Mouse (Mus musculus) layer of hippocampus, adult 9-11 months (tissue): ENCODE data around the gene Tnfrsf9.
A peak's percentile ranks its signal among the peaks of the same experiment; 100 is the strongest.
"Not testable (repeated sequence)": the region's sequence is repeated elsewhere in the genome, so short reads cannot be mapped to it uniquely, and the experiment has no call there.

Experiments used
- DNase-seq: peaks from one replicate; pipeline ENCODE4 v3.0.0; 2022

Gene Tnfrsf9

DNA sequence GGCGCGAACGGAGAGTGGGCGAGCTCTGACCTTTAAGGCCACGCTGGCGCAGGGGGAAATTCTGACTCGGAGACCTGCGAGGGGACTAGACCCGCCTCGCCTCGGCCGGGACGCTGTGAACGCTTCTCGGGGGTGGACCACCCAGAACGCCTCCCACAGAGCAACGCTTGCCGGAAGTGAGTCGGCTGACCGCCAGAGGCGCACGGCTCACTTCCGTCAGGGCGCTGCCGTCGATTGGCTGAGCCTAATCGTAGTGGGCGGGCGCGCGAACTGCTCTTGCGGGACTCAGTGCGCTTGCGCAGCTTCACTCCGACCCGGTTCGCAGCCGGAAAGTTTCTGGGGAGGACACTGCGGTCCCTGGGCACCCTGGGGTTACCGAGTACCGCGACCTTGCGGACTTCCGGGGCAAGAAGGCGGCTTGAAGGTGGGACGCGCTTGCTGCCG, at the start of gene Tnfrsf9, which contains the start of gene Park7:
Tnfrsf9 (plus strand) TSS at position 273 of the 444 bp plus-strand sequence.
Park7 (minus strand) TSS at position 148 of the 444 bp plus-strand sequence.
- DNase-seq, result peak; percentile 96

DNA sequence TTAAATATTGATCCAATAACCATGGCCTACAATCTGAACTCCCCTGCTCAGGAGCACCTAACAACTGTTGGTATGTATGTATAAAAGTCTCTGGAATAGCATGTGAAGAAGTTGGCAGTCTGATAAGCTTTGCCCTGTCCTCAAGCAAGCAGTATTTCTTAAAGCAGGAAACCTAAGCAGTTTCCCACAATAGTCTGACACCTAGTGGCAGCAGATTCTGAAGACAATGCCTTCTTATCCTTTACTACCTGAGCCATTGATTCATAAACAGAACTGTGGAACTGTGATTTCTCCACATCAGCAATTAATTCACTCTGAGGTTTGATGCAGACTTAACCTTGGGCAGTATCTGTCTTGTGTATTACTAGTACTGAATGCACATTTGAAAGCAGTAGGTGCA, 49.0 kb upstream of the Tnfrsf9 start:
- no peak for DNase-seq

DNA sequence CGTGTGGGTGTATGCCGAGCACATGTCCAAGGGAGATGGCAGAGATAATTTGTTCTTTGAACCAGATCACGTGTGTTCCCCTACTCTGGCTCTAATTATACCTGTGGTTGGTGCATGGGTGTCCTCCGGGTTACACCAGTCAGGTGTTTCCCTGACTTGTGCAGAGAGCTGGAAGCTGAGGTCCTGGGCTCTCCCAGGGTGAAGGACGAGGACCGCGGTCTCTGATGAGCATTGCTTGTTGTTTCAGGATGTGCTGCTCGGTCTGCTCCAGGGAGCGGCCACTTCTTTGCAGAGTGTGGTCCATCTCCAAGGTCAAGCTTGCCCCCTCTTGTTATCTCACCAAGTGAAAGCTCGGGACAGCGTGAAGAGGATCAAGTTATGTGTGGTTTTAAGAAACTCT, 48.3 kb upstream of the Tnfrsf9 start:
- DNase-seq, result peak; percentile 31

DNA sequence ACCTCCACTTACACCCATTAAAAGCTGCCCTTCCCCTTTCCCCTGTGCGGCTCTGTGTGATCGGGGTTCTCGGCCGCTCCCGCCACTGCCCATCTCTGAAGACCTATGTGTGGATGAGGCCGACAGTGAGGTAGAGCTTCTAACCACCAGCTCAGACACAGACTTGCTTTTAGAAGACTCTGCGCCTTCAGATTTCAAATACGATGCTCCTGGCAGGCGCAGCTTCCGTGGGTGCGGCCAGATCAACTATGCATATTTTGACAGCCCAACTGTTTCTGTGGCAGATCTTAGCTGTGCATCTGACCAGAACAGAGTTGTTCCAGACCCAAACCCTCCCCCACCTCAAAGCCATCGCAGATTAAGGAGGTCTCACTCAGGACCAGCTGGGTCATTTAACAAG, 47.9 kb upstream of the Tnfrsf9 start:
- DNase-seq, result no peak

DNA sequence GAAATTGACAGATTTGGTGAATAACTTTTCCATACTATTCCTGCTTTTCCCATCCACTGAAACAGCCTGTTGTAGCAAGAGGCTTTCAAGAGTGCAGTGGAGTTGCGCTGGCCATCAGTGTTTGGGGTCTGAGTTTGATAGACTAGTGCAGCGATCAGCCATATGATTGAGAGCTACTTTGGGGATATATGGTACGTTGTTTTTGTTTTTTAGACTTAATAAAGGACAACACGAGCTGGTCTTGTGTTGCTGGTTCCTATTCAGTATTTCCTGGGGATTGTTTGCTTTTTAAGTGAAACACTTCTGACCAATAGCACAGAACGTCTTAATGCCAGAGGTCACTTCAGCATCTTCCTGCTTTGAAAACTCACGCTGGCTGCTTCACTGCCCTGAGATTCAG, 46.2 kb upstream of the Tnfrsf9 start:
- no peak for DNase-seq

DNA sequence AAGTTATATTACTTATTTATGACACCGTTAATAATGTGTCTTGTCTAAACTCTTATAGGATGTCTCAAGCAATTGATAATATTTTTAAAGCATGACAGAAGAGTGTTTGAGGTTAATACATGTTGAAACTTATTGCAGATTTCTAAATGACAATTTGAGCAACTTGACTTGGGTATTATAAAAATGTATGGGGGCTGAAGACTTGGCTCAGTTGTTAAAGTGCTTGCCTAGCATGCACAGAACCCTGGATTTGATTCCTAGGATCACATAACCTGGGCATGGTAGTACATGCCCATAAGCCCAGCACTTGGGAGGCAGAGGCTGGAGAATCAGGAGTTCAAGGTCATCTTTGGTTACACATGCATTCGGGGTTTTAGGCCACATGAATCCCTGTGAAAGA, 45.5 kb upstream of the Tnfrsf9 start:
- no peak for DNase-seq

DNA sequence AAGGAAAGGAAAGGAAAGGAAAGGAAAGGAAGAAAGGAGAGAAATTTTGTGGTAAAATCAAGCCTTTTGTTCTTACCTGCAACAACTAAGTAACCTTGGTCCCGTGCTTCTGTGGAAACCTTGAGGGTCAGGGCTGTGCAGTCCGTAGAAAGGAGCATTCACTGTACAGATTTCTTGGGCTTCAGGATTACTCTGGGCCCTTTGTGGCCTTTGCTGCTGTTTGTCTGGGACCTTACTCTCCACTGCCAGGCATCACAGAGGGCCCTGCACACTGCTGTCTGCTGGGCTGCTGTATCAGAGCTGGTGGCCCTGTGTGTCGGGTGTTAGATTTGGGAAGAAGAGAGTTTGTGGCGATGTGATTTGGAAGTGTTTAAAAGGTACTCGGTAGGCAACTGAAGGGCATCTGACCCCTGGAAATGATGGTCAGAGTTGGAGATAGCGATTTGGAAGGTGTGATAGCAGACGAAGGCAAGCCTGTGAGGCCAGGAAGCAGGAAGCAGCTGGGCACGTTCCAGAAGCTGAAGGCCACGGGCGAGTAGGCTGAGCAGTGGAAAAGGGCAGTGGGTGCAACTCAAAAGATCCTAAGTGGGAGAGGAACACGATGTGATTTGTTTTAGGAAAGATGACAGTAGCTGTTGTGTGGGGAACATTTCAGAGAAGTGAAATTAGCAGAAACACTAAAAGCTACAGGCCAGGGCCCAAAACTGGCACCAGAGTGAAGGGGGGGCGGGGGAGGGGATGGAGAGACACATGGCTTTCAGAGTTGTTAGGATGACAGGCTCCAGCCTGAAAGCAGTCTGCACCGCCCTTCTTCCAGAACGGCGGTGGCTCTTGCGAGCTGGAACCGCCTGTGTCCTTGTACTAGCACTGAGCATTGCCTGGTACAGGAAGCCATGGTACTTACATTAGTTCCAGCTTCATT, 44.8 kb upstream of the Tnfrsf9 start:
- DNase-seq, result peak; percentile 23

DNA sequence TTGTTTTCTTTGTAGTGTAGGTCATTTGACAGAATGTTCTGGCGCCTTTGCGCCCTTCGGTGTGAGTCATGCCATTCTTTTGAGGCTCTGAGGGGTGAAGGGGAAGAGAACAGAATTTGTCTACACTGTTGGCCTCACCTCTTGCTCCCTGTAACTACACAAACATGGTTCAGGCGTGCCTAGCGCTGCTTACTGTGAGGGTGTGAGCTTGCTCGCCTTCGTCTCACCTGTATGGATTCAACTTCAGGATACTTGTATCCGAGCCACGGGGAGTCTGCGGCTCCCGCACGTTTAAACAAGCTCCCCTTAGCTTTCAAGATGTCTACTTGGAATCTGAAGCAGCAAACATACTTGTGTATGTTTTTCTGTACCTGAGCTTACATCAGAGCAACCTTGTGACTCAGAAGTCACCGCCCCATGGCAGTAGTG, 43.4 kb upstream of the Tnfrsf9 start:
- no peak for DNase-seq

DNA sequence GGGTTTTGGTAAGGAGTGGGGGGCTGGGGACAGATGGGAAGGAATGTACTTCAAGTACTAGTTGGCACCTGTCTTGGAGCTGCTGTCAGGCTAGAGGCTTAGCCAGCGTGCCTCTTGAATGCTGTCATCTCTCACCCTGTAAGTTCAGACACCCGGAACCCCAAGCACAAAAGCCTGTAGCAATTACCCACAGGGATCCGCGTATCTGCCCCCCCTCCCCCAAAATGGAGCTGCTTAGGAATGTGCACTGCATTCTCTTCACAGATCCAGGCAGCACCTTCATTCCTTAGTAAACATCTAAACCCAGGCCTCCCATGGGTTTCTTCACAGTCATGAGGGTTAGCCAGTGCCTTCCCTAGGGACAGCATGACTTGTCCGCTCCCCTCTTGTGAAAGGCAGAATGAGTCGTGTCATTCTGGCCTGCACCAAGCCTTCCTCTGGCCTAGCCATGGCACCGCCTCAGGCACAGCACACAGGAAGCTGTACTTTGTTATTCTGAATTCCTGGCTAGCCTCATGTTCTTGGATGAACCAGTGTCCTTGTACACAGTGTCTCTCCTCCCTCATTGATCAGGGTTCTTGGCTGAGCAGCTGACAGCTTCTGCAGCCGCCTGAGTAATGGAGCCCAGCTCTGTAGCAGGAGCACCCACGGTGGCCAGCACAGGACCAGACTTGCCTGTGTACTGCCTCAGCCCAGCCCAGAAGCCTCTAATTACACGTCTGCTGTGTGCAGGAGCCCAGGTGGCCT, 42.8 kb upstream of the Tnfrsf9 start:
- DNase-seq, result peak; percentile 39

DNA sequence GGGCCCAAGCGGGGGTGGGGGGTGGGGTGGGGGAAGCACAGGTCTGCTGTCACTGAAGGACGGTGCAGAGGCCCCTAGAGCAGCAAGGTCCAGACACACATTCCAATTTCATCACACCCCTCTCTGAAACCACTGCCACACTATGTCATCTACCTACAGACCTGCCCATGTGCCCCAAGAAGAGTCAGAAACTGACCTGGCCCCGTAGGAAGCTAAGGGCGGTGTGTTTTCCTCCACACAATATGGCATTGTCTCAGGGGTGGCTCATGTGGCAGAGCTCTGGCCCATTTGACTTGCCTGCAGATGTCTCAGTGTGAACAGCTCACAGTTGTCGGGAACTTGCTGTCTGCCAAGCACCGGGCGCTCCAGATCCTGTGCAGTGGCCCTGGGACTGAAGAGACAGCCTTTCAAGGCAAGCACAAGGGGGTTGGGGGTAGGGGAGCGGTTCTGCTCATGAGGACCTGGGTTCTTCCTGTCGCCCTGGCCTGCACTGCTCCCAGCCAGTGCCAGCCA, 42.2 kb upstream of the Tnfrsf9 start:
- DNase-seq, result peak; percentile 87

DNA sequence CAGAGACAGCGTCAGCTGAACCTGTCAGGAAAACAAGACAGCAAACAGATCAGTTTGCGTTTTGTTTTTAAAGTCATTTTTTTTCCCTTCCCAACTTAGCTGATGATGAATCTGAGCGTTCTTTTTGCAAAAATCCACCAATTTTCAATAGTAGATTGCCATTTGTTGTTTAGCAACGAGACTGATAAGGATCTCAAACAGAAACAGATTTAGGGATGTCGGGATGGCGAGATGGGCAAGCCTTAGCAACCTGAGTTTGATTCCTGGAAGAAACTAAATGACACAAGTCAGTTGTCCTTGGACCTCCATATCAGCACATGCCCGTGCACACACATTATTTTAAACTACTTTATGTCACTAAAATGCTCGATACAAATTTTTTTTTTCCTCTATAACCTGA, 41.7 kb upstream of the Tnfrsf9 start:
- no peak for DNase-seq

DNA sequence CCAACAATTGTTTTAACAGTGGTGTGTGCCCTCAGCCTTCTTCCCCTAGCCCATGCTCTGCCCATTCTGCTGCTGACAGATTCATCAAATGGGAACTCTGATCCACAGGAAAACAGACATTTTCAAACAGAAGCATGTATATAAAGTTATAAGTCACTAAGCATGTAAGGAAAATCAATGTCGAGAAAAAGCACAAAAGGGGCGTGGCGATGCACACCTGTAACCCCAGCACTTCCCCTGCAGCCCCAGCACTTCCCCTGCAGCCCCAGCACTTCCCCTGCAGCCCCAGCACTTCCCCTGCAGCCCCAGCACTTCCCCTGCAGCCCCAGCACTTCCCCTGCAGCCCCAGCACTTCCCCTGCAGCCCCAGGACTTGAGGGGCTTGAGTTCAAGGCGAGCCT, 39.9 kb upstream of the Tnfrsf9 start:
- not testable (repeated sequence) for DNase-seq

DNA sequence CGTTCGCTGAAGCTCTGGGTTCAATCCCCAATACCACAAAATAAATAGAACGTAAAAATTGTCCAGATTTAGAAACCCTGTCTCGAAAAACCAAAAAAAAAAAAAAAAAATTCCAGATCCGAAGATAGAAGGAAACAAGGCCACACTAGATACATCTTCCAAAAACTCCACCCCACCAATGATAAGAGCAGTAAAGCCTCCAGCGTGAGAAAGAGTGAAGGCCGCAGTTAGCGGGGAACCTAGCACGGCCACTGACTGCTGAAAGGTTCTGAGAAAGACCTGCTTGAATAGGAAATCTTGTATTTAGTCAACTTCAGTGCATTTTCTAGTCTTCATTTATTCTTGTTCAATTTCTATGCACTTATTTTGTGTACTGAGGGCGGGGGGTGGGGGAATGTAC, 39.0 kb upstream of the Tnfrsf9 start:
- DNase-seq, result no peak

DNA sequence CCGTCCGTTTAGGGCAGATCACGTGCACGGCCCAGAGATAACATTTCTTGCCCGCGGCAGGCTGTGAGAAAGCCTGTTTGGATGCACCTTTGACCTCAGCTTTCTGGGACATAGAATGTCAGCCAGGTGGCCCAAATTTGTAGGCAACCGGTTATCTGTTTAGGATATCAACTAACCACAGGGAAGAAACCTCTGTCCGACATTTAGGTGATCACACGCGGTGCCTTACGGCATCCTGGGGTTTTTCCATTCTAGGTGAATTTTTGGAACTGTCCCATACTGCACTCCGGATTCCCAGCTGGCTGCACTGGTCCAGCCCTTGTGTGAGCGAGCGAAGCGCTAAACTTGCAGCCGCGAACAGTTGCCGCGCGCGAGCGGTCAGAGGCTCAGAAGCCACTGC, 34.7 kb upstream of the Tnfrsf9 start:
- DNase-seq, result no peak

DNA sequence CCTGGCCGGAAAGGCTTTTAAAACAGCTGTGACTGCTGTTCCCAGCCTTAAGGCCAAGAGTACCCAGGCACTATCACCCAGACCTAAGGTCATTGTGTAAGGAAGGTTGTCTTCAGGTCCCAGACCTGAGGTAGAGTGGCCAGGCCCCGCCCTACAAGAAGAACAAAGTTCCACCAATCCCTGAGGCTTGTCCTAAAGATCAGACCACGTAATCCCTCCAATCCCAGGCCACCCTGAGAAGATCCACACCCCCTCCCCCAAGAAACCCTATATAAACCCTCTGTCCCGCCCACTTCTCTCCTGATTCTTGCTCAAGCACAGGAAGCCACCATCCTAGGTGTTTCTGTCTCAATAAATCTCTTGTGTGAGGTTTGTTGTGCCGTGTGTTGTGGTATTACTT, 34.0 kb upstream of the Tnfrsf9 start:
- no peak for DNase-seq

DNA sequence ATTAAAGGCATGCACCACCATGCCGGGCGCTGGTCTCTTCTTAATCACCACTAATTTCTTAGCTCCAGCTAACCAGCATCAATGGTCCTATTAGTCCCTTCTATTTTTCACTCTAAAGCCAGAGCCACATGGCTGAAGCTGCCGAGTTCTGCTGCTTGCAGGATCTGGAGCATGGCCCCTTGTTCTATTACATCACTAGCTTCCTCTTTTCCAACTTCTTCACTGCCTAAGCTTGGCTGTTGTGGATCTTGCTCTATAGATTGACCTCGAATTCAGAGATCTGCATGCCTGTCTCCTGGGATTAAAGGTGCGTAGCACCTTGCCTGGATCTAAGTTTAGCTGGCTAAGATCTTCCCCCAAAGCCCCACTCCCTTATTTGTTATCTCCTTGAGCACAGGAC, 31.7 kb upstream of the Tnfrsf9 start:
- no peak for DNase-seq

DNA sequence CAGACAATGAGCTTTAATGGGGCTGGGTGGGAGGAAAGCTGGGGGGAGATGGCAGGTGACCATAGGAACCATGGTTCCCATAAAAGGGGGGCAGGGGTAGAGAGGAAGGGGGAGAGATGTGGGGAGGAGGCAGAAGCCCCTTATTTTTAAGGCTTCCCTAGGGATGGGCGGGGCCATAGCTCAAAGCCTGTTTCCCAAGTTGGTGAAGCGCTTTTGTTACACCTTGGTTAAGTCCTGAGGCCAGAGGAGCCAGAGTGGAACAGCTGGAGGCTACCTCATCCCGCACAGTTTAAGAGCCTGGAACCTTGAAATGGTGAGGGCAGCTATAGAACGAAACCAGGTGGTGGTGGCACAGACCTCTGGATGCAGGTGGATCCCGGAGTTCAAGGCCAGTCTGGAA, 26.5 kb upstream of the Tnfrsf9 start:
- no peak for DNase-seq

DNA sequence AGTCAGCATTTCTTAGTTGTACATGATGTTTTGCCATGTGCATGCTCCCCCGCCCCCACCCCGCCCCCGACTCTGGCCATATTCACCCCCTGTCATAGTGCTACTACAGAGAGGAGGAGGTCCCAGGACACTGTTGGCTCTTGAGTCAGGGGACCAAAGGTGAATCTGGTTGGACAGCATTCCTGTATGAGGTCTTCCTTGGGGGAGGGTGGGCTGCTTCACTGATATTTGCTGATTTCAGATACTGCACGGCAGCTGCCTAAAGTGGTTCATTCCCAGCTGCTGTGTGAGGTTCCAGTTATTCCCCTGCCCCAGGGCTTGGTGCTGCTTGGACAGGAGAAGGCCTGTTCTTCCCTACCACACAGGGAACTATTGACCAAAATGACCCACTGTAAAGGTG, 25.9 kb upstream of the Tnfrsf9 start:
- DNase-seq, result no peak

DNA sequence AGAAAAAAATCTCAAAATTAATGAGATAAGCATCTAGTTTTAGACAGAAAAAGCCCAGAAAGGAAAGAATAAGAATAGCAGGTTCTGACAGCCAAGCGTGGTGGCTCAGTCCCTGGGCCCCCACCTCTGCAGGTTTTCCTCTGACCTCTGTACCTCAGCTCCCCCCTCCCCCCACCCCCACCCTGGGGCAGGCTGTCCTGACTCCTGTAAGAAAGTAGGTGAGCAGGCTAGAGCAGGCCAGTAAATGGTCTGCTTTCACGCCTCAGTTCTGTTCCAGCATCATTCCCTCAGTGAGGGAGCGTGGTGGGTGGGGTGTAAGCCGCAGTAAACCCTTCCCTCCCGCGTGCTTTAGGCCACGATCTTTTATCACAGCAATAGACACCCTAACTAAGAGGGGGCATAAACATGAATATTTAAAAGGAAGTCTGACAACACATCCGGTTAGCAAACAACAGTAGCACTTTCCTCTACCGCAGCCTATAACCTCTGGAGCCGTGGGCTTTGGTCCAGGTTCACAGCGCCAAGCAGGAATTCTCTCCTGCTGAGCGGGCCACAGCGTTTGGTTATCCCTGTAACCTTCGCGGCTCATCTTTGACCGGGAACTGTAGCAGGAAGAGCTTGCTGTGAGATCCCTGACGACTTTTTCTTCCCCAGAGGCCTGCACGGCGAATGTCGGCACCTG, 24.9 kb upstream of the Tnfrsf9 start:
- DNase-seq, result no peak

DNA sequence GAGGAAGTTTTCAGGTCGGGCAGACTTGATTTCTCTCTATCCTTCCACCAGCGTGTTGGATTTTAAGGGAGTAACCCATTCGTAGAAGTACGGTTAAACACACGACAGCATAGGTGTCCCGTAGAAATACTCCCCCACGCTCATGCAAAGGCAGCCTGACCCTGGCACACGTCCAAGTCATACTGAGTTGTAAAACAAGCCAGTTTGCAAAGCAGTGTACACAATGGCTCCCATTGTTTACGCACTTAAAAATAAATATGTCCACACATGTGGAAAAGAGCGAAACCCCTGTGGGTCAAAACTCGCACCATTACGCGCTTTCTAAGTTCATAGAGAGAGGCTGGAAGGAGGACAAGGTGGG, 24.4 kb upstream of the Tnfrsf9 start:
- no peak for DNase-seq

DNA sequence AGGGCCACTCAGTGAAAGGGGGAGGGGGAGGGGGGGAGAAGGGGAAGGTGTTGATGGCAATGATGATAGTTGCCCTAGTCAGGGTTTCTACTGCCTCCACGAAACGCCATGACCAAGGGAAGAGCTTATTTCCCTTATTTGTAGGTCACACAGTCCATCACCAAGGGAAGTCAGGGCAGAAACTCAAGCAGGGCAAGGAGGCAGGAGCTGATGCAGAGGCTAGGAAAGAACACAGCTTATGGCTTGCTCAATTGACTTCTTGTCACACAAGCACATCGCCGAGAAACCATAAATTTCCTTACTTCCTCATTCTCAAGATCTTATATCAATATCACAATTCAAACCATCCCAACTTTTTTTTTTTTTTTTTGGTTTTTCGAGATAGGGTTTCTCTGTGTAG, 23.1 kb upstream of the Tnfrsf9 start:
- no peak for DNase-seq

DNA sequence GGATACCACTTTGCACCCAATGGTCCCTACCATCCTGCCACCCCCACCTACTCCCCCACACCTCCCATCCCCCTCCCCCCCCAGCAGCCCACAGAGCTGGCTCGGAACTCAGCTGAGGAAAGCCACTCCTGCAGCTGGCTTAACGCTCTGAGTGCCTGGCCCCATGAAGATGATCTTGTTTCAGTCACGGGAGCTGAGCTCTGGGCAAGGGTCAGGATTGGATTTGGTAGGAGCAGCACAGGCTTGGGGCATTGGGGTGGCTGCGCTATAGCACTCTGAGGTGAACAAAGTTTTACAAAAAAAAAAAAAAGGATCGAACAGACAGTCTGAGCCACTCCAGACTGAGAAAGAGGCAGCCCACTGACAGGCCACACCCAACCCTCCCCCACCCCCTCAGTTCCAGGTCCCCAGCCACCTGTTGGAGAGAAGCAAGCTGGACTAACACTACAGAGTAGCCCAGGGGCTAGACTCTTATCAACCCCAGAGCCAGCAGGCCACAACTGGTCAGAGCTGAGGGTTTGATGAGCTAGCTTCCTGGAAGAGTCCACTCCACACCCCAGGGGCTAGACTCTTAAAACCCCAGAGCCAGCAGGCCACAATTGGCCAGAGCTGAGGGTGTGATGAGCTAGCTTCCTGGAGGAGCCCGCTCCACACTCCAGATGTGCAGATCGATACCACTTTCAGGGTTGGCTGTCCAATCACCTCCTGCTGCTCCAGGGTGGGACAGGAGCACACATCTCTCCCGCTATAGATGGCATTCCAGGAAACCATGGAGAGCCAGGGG, 19.5 kb upstream of the Tnfrsf9 start:
- no peak for DNase-seq
